Mouse (Mus musculus) lung, postnatal 0 days (tissue): ENCODE measurements around the gene Ap1ar.

Experiments used
- CTCF ChIP-seq: IDR thresholded peaks from 2 replicates; pipeline ENCODE4 v1.5.1; 2016; ENCODE audit warnings: antibody characterized with exemption, mild to moderate bottlenecking
- EP300 ChIP-seq: IDR thresholded peaks from 2 replicates; pipeline ENCODE4 v1.6.1; 2016; ENCODE audit warnings: antibody characterized with exemption, mild to moderate bottlenecking, control low read depth

DNA sequence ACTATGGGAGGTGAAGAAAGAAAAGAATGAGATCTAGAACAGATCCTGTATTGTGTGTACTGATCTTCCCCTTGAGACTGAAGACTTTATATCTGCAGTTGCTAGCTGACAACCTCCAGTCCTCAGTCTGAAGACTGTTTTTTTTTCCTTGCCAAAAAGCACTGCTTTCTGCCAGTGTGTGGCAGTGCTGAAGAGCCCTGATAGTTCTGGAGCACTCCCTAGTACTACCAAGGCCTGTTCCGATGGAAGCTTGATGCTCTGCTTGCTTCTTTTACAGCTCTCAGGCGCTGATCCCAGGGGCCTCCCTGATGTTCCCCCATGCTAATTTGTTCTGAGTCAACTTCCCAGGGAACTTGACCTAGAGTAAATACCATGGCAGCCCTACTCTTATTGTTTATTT lies 26.9 kb upstream of the Ap1ar start:
- TF ChIP-seq CTCF (peak; percentile 36), EP300 (no peak)
